Mouse (Mus musculus): ENCODE results near the gene Fndc10. TPM values are rescaled to one million over a fixed set of nuclear protein-coding genes. Genes with fewer than 3 reads are reported as not detected.

Gene Fndc10
- total and polyA plus RNA-seq, 3 experiments: 0.16 TPM; not detected in 2

DNA sequence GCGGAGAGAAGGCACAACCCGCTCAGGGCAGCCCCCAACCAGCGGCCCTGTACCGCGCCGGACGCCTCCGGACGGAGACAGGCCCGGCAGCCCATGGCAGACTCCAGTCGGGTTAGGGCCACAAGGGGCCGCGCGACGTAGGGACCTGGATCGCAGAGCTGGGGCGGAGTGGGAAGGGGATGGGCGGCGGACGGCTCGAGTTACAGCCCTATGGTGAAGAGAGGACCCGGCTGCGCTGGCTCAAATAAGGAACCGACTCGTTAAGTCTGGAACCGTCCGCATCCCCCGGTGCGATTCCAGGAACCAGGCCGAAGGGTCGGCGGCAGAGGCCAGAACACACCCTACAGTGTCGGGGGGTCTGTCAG, 41.1 kb upstream of the Fndc10 start, which contains the start of gene Mmp23:
Gene Mmp23, minus strand, starts transcription at position 299 of the 365 bp plus-strand sequence.
- peaks cover 9% of the 10 kb centered on the region for H3K4me1 ChIP-seq (ENCODE audit: insufficient read depth, low read depth, low read length)
- DNase-seq (ENCODE audit: low spot score) (no peak), ATAC-seq (ENCODE audit: extremely low read depth, insufficient number of reproducible peaks, low FRiP score, poor library complexity, severe bottlenecking) (no peak)
- peaks cover 8% of the 10 kb centered on the region; the same call in 1 of the 2 replicates for H3K27me3 ChIP-seq (ENCODE audit: insufficient read depth, low read length)
- H3K36me3 ChIP-seq (replicated peaks): peaks cover 90% of the 10 kb centered on the region
- TF ChIP-seq GATA1 (IDR thresholded peaks at IDR 0.05; ENCODE audit: borderline replicate concordance, low read length) (no peak), TAL1 (conservative IDR thresholded peaks at IDR 0.05; ENCODE audit: low read depth, low read length) (no peak)
- peaks cover 19% of the 10 kb centered on the region for H3K9me3 ChIP-seq (replicated peaks)
- no peak within 1 kb of the TSS for H3K4me3 ChIP-seq (ENCODE audit: low read depth, low read length)

DNA sequence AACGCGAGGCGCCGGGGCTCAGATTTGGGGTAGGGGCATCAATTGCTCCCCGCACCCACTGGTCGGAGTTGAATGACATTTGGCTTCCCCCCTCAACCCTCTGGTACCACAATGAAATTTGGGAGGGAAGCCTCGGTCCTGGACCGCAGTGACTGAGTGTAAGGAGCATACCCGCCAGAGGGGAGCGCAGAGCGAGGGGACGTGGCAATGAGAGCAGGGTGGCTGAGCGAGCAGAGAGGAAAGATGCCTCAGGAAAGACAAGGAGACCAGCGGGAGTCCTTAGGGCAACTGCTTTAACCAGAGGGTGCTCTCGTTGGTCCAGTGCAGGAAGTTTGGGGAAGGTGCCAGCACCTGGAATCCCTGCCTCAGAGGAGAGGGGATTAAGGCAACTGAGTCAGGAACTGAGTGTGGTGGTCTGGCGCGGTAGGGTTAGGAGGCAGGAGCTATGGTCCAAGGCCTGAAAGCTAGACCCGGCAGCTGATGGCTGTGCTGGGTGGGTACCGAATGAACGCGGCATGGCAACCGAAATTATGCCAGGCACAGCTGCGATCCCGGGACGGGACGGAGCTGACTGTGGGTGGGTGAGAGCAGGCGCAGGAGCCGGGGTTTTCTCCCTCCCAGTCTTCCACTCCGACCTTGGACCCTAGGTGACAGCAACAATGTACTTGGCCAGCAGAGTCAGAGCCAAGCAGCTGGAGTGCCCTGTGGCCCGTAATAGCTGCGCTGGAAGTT, 40.5 kb upstream of the Fndc10 start:
- Histone ChIP-seq H3K36me3 (replicated peaks) (peaks cover 90% of the 10 kb centered on the region), H3K9me3 (replicated peaks) (peaks cover 19% of the 10 kb centered on the region), H3K27me3 (ENCODE audit: insufficient read depth, low read length) (peaks cover 8% of the 10 kb centered on the region; the same call in 1 of the 2 replicates), H3K4me3 (ENCODE audit: low read depth, low read length) (no peak overlapping the region), H3K4me1 (ENCODE audit: insufficient read depth, low read depth, low read length) (peaks cover 9% of the 10 kb centered on the region)
- ATAC-seq (ENCODE audit: extremely low read depth, insufficient number of reproducible peaks, low FRiP score, poor library complexity, severe bottlenecking) (no peak), DNase-seq (ENCODE audit: low spot score) (no peak)
- TF ChIP-seq GATA1 (IDR thresholded peaks at IDR 0.05; ENCODE audit: borderline replicate concordance, low read length) (no peak), GATA2 (IDR thresholded peaks at IDR 0.05; ENCODE audit: borderline replicate concordance, low read depth, low read length) (no peak)

DNA sequence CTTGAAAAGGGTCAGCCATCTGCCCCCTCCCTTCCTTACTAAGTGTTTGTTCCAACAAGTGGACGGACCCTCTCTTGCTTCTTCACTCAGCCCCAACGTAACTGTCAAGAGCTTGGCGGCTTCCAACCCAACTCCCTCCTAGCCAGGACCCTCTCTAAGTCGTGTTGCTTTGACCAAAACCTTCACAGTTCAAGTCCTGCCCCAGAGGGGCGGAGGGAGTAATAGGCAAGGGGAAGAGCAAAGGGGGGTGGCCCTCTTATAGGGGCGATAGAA, 40.0 kb upstream of the Fndc10 start:
- TF ChIP-seq GATA2 (IDR thresholded peaks at IDR 0.05; ENCODE audit: borderline replicate concordance, low read depth, low read length): no peak

DNA sequence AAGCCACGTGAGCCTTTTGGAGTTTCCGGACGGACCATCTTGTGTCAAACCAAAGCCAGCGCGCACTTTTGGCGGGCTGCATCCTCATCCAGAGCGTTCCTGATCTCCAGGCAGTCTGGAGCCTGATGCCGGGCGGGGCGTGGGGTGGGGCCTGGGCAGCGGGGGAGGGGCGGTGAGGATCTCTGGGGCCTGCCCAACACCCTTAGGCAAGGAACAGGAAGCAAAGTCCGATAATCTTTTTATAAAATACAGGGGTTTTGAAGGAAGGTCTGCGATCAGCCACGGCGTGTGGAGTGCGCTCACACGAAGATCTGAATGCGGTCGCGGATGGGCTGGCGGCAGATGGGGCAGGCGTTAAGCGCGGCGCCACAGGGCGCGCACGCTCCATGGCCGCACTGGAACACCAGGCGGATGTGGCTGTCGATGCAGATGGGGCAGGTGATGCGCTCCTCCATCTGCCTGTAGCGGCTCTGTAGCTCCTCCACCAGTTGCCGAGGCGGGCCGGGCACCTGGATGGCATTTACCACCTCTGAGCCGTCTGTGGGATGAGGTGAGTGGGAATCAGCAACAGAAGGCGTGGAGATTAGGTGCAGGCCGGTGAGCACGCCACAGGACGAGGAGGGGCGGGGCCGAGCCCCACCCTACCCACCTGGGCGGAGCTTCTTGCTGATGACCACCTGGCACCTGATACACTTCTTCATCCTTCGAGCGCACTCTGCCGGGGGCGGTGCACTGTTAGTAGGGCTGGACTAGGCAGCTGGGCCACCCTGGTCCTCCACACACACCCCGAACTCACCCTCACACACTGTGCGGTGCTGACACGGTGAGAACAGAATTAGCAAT, 39.5 kb upstream of the Fndc10 start:
- Histone ChIP-seq H3K27me3 (ENCODE audit: insufficient read depth, low read length) (peaks cover 8% of the 10 kb centered on the region; the same call in 1 of the 2 replicates), H3K9me3 (replicated peaks) (peaks cover 19% of the 10 kb centered on the region), H3K4me3 (ENCODE audit: low read depth, low read length) (no peak overlapping the region; the same call in 1 of the 2 replicates), H3K4me1 (ENCODE audit: insufficient read depth, low read depth, low read length) (peaks cover 9% of the 10 kb centered on the region), H3K36me3 (replicated peaks) (peaks cover 90% of the 10 kb centered on the region)
- ATAC-seq (ENCODE audit: extremely low read depth, insufficient number of reproducible peaks, low FRiP score, poor library complexity, severe bottlenecking) (no peak), DNase-seq (ENCODE audit: low spot score) (no peak)
- TF ChIP-seq GATA2 (IDR thresholded peaks at IDR 0.05; ENCODE audit: borderline replicate concordance, low read depth, low read length) (no peak), GATA1 (IDR thresholded peaks at IDR 0.05; ENCODE audit: borderline replicate concordance, low read length) (no peak), TAL1 (conservative IDR thresholded peaks at IDR 0.05; ENCODE audit: low read depth, low read length) (no peak), CTCF (IDR thresholded peaks at IDR 0.05; ENCODE audit: low read depth, low read length) (no peak), POLR2AphosphoS5 (IDR thresholded peaks at IDR 0.05; ENCODE audit: insufficient replicate concordance, low read depth, low read length) (no peak)

More for the DNA sequence above, 40.0 kb upstream of the Fndc10 start:
- Histone ChIP-seq H3K9me3 (replicated peaks) (peaks cover 19% of the 10 kb centered on the region), H3K36me3 (replicated peaks) (peaks cover 90% of the 10 kb centered on the region), H3K4me1 (ENCODE audit: insufficient read depth, low read depth, low read length) (peaks cover 9% of the 10 kb centered on the region), H3K4me3 (ENCODE audit: low read depth, low read length) (no peak overlapping the region), H3K27me3 (ENCODE audit: insufficient read depth, low read length) (peaks cover 8% of the 10 kb centered on the region; the same call in 1 of the 2 replicates)
- ATAC-seq (ENCODE audit: extremely low read depth, insufficient number of reproducible peaks, low FRiP score, poor library complexity, severe bottlenecking) (no peak), DNase-seq (ENCODE audit: low spot score) (no peak)

DNA sequence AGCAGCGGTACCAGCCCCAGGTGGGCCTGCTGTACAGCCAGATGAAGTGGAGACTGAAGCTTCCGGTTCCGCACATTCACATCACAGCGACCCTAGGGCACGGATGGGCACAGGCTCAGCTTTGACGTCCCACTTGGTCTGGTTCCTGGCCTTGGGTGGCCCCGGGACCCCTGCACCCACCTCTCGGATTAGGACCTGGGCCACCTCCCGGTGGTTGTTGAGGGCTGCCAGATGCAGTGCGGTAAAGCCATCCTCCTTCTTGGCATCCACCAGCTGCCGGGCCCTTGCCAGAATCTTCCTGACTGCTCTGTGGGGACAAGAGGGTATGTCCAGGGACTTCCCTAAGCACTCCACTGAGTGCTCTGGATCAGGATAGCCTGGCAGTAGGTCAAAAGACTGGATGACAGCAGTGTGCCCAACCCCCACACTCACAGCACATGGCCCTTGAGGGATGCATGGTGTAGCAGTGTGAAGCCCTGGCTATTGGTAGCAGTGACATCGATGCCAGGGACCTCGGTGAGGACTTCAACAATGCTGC, 37.9 kb upstream of the Fndc10 start:
- Histone ChIP-seq H3K4me1 (ENCODE audit: insufficient read depth, low read depth, low read length) (peaks cover 8% of the 10 kb centered on the region), H3K9me3 (replicated peaks) (peaks cover 19% of the 10 kb centered on the region), H3K36me3 (replicated peaks) (peaks cover 88% of the 10 kb centered on the region), H3K27me3 (ENCODE audit: insufficient read depth, low read length) (peaks cover 8% of the 10 kb centered on the region; the same call in 1 of the 2 replicates), H3K4me3 (ENCODE audit: low read depth, low read length) (no peak overlapping the region)
- no peak for ATAC-seq (ENCODE audit: extremely low read depth, insufficient number of reproducible peaks, low FRiP score, poor library complexity, severe bottlenecking)
- DNase-seq (ENCODE audit: low spot score): no peak
- no peak for TF ChIP-seq TAL1 (conservative IDR thresholded peaks at IDR 0.05; ENCODE audit: low read depth, low read length)
- TF ChIP-seq GATA1 (IDR thresholded peaks at IDR 0.05; ENCODE audit: borderline replicate concordance, low read length): no peak
- TF ChIP-seq CTCF (IDR thresholded peaks at IDR 0.05; ENCODE audit: low read depth, low read length): no peak
- no peak for TF ChIP-seq GATA2 (IDR thresholded peaks at IDR 0.05; ENCODE audit: borderline replicate concordance, low read depth, low read length)
- TF ChIP-seq POLR2AphosphoS5 (IDR thresholded peaks at IDR 0.05; ENCODE audit: insufficient replicate concordance, low read depth, low read length): no peak

DNA sequence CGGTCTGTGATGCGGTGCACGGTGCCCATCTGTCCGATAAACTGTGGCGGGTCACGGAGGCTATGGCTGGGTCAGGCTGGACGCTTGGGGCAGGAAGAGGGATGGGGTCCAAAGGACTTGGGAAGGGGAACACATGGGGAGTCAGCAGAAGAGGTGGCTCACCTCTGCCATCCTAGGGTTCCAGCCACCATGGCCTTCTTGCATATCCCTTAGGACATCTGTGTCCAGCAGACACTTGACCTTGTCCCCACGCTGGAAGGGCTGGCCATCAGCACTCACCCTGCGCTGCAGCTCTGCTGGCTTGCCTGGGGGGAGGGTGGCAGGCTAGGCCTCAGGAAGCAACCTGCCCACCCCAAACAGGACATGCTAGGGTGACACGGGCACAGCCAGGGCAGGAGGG, 35.2 kb upstream of the Fndc10 start:
- Histone ChIP-seq H3K4me3 (ENCODE audit: low read depth, low read length) (no peak overlapping the region), H3K36me3 (replicated peaks) (peaks cover 86% of the 10 kb centered on the region), H3K9me3 (replicated peaks) (peaks cover 6% of the 10 kb centered on the region), H3K27me3 (ENCODE audit: insufficient read depth, low read length) (no peaks in the 10 kb centered on the region; the same call in 1 of the 2 replicates), H3K4me1 (ENCODE audit: insufficient read depth, low read depth, low read length) (peaks cover 6% of the 10 kb centered on the region)
- ATAC-seq (ENCODE audit: extremely low read depth, insufficient number of reproducible peaks, low FRiP score, poor library complexity, severe bottlenecking) (no peak), DNase-seq (ENCODE audit: low spot score) (no peak)
- TF ChIP-seq GATA2 (IDR thresholded peaks at IDR 0.05; ENCODE audit: borderline replicate concordance, low read depth, low read length): no peak
